Mouse (Mus musculus) forebrain, postnatal 0 days (tissue): Measurements from ENCODE around the gene Stx6. TPM values are rescaled to one million over a fixed set of nuclear protein-coding genes. Genes with fewer than 3 reads are reported as not detected.
"Not testable (repeated sequence)": the region's sequence is repeated elsewhere in the genome, so short reads cannot be mapped to it uniquely, and the experiment has no call there.

Source experiments
- ATAC-seq: fragments of 200-750 bp; cut with Nextera tagmentation; 2 replicates; pipeline ENCODE4 v1.8.0; 2017; ENCODE audit warnings: mild to moderate bottlenecking, moderate library complexity
- DNase-seq: peaks from one replicate; pipeline ENCODE4 v3.0.0-alpha.2; 2015
- H3K27ac ChIP-seq: fragments of 300-500 bp; sonication (generic); 2 replicates; pipeline ENCODE4 v1.5.1; 2014; ENCODE audit warnings: low read depth, mild to moderate bottlenecking, antibody characterized with exemption, low read length, moderate library complexity, mixed read lengths
- H3K27me3 ChIP-seq: fragments of 300-500 bp; sonication (generic); 2 replicates; pipeline ENCODE4 v1.6.1; 2014; ENCODE audit warnings: mild to moderate bottlenecking, low read length, mixed read lengths; ENCODE audit not compliant: insufficient read depth
- H3K36me3 ChIP-seq: fragments of 300-500 bp; sonication (generic); 2 replicates; pipeline ENCODE4 v1.6.1; 2014; ENCODE audit warnings: mild to moderate bottlenecking, moderate library complexity; ENCODE audit not compliant: insufficient read depth
- H3K4me1 ChIP-seq: fragments of 300-500 bp; sonication (generic); 2 replicates; pipeline ENCODE4 v1.6.1; 2014; ENCODE audit warnings: antibody characterized with exemption; ENCODE audit not compliant: insufficient read depth
- H3K4me2 ChIP-seq: fragments of 300-500 bp; sonication (generic); 2 replicates; pipeline ENCODE4 v1.6.1; 2014; ENCODE audit warnings: low read depth, mild to moderate bottlenecking, moderate library complexity
- H3K4me3 ChIP-seq: fragments of 300-500 bp; sonication (generic); 2 replicates; pipeline ENCODE4 v1.5.1; 2014; ENCODE audit warnings: low read depth, low read length, mixed read lengths
- H3K9ac ChIP-seq: fragments of 300-500 bp; sonication (generic); 2 replicates; pipeline ENCODE4 v1.6.1; 2014; ENCODE audit warnings: mild to moderate bottlenecking
- H3K9me3 ChIP-seq: fragments of 300-500 bp; sonication (generic); 2 replicates; pipeline ENCODE4 v1.6.1; 2016; ENCODE audit warnings: low read length
- CTCF ChIP-seq: sonication (generic); IDR thresholded peaks from 2 replicates; pipeline ENCODE4 v1.5.1; 2016; ENCODE audit warnings: antibody characterized with exemption, control low read depth, low read depth
- WGBS: fragments of 180-500 bp; shearing (Covaris S2); extraction: QIAGEN DNeasy Blood & Tissue Kit; methylation state at CpG from one replicate; pipeline ENCODE4 v1.1.7; 2014; 5-methylcytosine and 5-hydroxymethylcytosine counted together
- polyA plus RNA-seq: library from polyadenylated mRNA; unstranded; fragments of >200 nt; fragmentation: Nextera tagmentation; extraction: Ambion mirVana; gene quantifications from 2 replicates; pipeline ENCODE4 v1.2.1, GENCODE M21; 2015
- total RNA-seq: library from RNA; depleted of rRNA; stranded (reverse); fragments of >200 nt; gene quantifications from 2 replicates; pipeline ENCODE4 v1.2.3, GENCODE M21; 2014

Stx6 gene
- total and polyA plus RNA-seq, 2 experiments from 2014 or later, result 97.5 to 120 TPM

- Histone ChIP-seq H3K4me1 (peaks cover 8% of the 10 kb centered on the region; the same call in 1 of the 2 replicates), H3K9me3 (no peaks in the 10 kb centered on the region), H3K4me3 (peak overlapping the region; percentile 54), H3K9ac (peak overlapping the region; percentile 65), H3K4me2 (peak overlapping the region; percentile 73), H3K27ac (peak overlapping the region; percentile 67), H3K27me3 (no peaks in the 10 kb centered on the region), H3K36me3 (no peaks in the 10 kb centered on the region)
- 0% methylated on average over 46 of the region's 46 CpGs for WGBS
- ATAC-seq, result peak; percentile 45
- 0 out of 2 replicates have a peak, but pooled peaks have one; percentile 3 for TF ChIP-seq CTCF
- DNase-seq, result peak; percentile 40
Measured at GRCm38 (mm10) chr1:155158970-155159484, 512 bp downstream of the Stx6 start.

DNA sequence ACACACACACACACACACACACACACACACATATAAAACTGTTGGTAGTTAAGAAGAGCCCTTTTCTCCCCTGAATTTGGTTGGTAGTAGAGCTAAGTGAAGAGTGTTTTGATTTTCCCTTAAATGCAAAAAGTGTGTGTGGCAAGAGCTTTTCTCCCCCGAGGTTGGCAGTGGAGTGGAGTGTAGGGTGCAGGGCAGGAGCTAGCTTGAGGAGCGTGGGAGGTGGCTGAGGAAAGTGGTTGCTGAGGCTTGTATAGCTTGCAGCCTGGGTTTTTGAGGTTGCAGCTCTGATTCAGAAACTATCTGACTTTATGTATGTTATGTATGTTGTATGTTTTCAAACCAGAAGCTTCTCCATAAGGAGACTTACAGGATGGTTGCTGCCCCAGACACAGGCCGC, 8.9 kb downstream of the Stx6 start:
- H3K4me3 ChIP-seq, result no peak overlapping the region
- H3K27ac ChIP-seq, result no peak overlapping the region
- TF ChIP-seq CTCF, result no peak
- 75% methylated on average over 3 of the region's 3 CpGs for WGBS
- DNase-seq (no peak), ATAC-seq (no peak)
- H3K4me1 ChIP-seq, result no peaks in the 10 kb centered on the region
- no peaks in the 10 kb centered on the region for H3K27me3 ChIP-seq
- H3K9ac ChIP-seq, result no peak overlapping the region
- H3K4me2 ChIP-seq, result no peak overlapping the region
- no peaks in the 10 kb centered on the region for H3K9me3 ChIP-seq
- no peaks in the 10 kb centered on the region; the same call in 1 of the 2 replicates for H3K36me3 ChIP-seq

DNA sequence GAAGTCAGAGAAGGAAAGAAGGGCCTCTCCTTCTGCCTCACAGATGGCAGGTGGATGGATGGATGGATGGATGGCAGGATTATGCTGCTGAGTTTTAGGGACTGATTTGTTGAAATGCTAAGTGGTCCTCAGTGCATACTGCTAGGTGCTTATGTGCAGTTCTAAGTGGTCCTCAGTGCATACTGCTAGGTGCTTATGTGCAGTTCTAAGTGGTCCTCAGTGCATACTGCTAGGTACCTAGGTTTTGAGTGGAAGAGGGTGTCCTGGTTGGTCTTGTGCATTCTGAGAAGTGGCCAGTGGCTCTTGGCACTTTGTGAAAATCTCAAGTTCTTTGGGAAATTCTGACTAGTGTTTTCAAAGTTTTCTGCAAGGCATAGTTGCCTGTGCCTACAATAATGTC, 11.4 kb downstream of the Stx6 start:
- Histone ChIP-seq H3K27me3 (no peaks in the 10 kb centered on the region), H3K36me3 (no peaks in the 10 kb centered on the region; the same call in 1 of the 2 replicates), H3K9me3 (no peaks in the 10 kb centered on the region), H3K4me1 (no peaks in the 10 kb centered on the region), H3K4me3 (no peak overlapping the region), H3K4me2 (no peak overlapping the region), H3K9ac (no peak overlapping the region), H3K27ac (no peak overlapping the region)
- DNase-seq, result no peak
- no peak for TF ChIP-seq CTCF
- no peak for ATAC-seq

GRCm38 (mm10) chr1:155172895-155173643, 14.6 kb downstream of the Stx6 start:
- WGBS, result 78% methylated on average over 3 of the region's 3 CpGs
- no peak for TF ChIP-seq CTCF
- H3K36me3 ChIP-seq, result peaks cover 11% of the 10 kb centered on the region; the same call in 1 of the 2 replicates
- no peaks in the 10 kb centered on the region for H3K9me3 ChIP-seq
- no peak overlapping the region for H3K4me3 ChIP-seq
- no peak for ATAC-seq
- H3K9ac ChIP-seq, result no peak overlapping the region
- no peak for DNase-seq
- no peak overlapping the region for H3K4me2 ChIP-seq
- H3K27ac ChIP-seq, result no peak overlapping the region
- H3K4me1 ChIP-seq, result no peaks in the 10 kb centered on the region
- H3K27me3 ChIP-seq, result no peaks in the 10 kb centered on the region

DNA sequence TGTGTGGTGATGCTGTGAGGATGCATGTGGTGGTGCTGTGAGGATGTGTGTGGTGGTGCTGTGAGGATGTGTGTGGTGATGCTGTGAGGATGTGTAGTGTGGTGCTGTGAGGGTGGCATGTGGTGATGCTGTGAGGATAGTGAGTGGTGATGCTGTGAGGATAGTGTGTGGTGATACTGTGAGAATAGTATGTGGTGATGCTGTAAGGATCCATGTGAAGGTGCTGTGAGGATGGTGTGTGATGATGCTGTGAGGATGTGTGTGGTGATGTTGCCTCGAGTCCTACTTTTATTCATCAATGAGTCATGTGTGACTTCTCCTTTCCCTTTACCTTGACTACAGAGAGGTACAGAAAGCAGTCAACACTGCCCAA, 15.1 kb downstream of the Stx6 start:
- not testable (repeated sequence) for H3K27me3 ChIP-seq, H3K9me3 ChIP-seq, ATAC-seq, H3K4me2 ChIP-seq, H3K4me3 ChIP-seq, H3K27ac ChIP-seq, DNase-seq, H3K4me1 ChIP-seq, H3K9ac ChIP-seq
- WGBS, result 86% methylated on average over 1 of the region's 1 CpGs
- H3K36me3 ChIP-seq, result peaks cover 14% of the 10 kb centered on the region

DNA sequence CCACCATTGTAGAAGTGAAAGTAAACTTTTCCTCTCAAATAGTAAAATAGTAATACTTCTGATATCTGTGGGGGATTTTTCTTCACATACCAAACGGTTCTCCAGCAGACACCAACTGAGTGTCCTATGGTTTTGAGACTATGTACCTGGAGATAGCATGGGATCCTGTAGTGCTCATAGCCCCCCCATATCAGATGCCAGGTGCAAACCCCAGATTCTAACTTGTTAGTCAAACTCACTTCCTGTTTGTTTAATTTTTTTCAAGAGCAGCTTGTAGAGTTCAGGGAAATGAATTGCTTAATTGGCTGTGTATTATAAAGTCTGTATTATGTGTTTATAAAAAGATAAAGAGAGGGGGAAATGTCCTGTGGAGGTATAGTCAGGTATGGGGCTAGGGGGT, 15.9 kb downstream of the Stx6 start:
- ATAC-seq, result no peak
- H3K36me3 ChIP-seq, result peaks cover 14% of the 10 kb centered on the region
- no peaks in the 10 kb centered on the region for H3K9me3 ChIP-seq
- H3K4me1 ChIP-seq, result no peaks in the 10 kb centered on the region
- H3K4me2 ChIP-seq, result no peak overlapping the region
- no peak overlapping the region for H3K4me3 ChIP-seq
- H3K27me3 ChIP-seq, result no peaks in the 10 kb centered on the region
- H3K9ac ChIP-seq, result no peak overlapping the region
- H3K27ac ChIP-seq, result no peak overlapping the region
- DNase-seq, result no peak
- WGBS, result 90% methylated on average over 1 of the region's 1 CpGs
- no peak for TF ChIP-seq CTCF

DNA sequence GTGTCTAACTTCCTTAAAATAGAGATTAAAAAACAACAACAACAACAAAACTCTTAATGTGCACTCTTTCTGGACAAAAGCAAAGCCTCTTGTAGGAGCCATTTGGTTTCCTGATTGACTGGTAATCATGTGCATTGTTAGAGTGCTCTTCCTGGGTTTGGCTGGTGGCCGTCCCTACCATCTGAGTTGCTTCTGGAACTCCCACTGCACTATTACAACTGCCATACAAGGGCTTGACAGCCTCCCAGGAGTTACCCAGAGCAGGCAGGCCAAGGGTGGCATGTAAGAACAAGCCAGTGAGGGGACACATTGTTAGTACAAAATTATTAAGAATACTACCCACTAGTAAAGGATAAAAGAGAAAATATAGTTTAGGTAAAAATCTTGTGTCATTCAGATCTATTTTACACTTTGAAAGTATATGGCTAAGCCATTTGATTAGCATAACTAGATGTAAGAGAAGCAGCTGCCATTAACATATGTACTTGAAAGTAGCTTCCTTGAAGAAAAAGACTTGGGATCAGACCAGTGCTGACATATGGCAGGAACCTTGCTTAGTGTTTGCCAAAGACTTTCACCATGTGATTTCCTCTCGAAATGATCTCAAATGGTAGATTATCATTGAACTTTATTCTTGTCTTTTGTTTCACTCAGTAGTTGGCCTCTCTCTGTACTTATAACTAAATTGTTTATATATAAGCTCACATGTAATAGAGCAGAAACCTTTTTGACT, 19.8 kb downstream of the Stx6 start:
- ATAC-seq (peak; percentile 70; the same call in 1 of the 2 replicates), DNase-seq (peak; percentile 58)
- Histone ChIP-seq H3K4me1 (no peaks in the 10 kb centered on the region), H3K4me2 (no peak overlapping the region), H3K9ac (no peak overlapping the region), H3K27me3 (no peaks in the 10 kb centered on the region), H3K4me3 (no peak overlapping the region), H3K36me3 (peaks cover 21% of the 10 kb centered on the region), H3K27ac (no peak overlapping the region), H3K9me3 (no peaks in the 10 kb centered on the region)
- no peak for TF ChIP-seq CTCF
- WGBS, result 52% methylated on average over 2 of the region's 2 CpGs
